Mouse (Mus musculus): ENCODE measurements around the gene Hc. TPM values are rescaled to one million over a fixed set of nuclear protein-coding genes. Genes with fewer than 3 reads are reported as not detected.

Gene Hc
- total RNA-seq, 2 experiments from 2014 or later, result not detected

DNA sequence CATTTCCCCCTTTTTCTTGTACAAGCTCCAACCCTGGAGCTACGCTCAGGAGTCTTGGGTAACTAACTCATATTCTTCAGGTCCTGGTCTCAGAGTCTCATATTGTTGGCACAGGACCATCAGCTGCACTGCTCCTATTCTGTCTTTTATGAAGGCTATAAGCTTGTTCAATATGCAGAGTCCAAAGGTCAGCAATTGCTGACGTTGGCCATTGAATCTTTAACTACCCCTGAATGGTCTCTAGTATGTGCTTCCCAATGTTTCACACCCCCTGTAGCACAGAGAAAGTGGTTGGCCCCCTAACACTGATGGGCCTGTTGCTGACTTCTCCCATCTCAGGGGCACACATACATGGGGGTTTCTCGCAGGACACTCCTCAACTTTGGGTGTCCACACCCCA, 13.1 kb upstream of the Hc start:
- TF ChIP-seq CTCF (IDR thresholded peaks at IDR 0.05), result no peak
- intact Hi-C loops (cut with DNase I), result no loop called here
- Histone ChIP-seq H3K27ac (no peak overlapping the region), H3K4me3 (no peak overlapping the region)
- no peak for DNase-seq

- no peak for TF ChIP-seq CTCF (IDR thresholded peaks at IDR 0.05)
- DNase-seq, result no peak
- H3K4me3 ChIP-seq, result no peak overlapping the region
- intact Hi-C loops (cut with DNase I), result no loop called here
- H3K27ac ChIP-seq, result no peak overlapping the region
Measured at GRCm38 (mm10) chr2:35072547-35072946, 11.3 kb upstream of the Hc start.

GRCm38 (mm10) chr2:35070275-35070674, 9.0 kb upstream of the Hc start:
- H3K4me3 ChIP-seq, result no peak overlapping the region
- TF ChIP-seq CTCF (IDR thresholded peaks at IDR 0.05), result no peak
- intact Hi-C loops (cut with DNase I), result no loop called here
- no peak for DNase-seq
- no peak overlapping the region for H3K27ac ChIP-seq

- Histone ChIP-seq H3K4me3 (no peak overlapping the region), H3K27ac (no peak overlapping the region)
- no peak for DNase-seq
- intact Hi-C loops (cut with DNase I), result no loop called here
- TF ChIP-seq CTCF (IDR thresholded peaks at IDR 0.05), result no peak
Measured at GRCm38 (mm10) chr2:35069124-35069523, 7.9 kb upstream of the Hc start.

- no peak for TF ChIP-seq CTCF (IDR thresholded peaks at IDR 0.05)
- intact Hi-C loops (cut with DNase I), result no loop called here
- Histone ChIP-seq H3K27ac (no peak overlapping the region), H3K4me3 (no peak overlapping the region)
- DNase-seq, result no peak
Measured at GRCm38 (mm10) chr2:35067117-35067516, 5.9 kb upstream of the Hc start.

DNA sequence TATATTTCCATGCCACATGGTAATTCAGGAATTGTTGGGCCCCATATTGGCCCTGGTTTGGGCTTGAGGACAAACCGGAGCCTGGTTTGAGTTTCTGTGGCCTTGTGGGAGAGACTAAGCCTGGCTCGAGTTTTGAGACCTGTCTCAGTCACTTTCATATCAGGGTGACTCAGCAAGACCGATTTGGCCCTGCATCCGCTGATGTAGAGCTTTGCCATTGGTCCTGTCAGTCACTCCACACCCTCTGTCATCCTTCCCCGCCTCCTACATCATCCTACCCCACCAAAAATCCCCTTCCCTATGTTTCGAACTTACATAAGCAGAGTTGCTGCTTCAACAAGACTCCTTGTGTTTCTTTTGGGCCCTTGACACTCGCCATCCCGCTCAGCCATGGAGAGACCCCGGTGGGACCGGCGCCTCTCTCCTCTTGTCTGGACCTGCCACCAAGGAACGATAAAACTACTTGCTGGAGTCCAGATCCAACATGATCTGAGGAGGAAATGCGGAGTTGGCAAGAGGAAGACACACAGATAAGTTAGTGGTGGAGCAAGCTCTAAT, 5.4 kb upstream of the Hc start:
- intact Hi-C loops (cut with DNase I), result no loop called here
- no peak for TF ChIP-seq CTCF (IDR thresholded peaks at IDR 0.05)
- H3K27ac ChIP-seq, result no peak overlapping the region
- H3K4me3 ChIP-seq, result no peak overlapping the region
- no peak for DNase-seq

DNA sequence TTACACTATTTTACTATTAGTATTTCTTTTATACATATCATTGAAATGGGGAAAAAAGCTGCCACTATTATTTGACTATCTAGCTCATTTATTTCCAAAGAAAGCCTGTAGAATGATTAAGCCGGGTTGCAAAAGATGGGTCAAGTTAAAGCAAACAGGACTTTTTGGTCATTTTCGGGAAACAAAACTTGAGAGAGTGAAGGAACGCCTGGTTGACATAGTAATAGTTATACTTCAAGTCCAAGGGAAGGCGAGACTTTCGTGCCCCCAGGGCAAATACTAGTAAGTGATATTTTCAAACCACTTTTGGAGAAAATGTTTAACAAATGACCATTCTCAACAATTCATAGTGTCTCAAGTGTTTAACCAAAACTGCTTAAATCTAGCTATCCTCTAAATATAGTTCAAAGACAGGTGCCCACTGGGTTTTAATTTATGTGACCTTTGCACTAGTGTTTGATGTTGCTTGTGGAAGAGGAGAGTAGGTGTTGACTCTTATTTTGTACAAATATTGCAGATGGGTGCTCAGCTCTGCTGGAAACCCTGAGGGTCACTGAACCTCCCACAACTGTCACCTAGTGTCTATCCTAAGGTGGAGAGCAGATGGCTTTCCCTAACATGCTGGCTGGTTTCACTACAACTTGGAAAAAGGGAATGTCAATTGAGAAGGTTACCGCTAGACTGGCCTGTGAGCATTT, 2.2 kb upstream of the Hc start:
- H3K4me3 ChIP-seq, result no peak overlapping the region
- H3K27ac ChIP-seq, result no peak overlapping the region
- TF ChIP-seq CTCF (IDR thresholded peaks at IDR 0.05), result no peak
- no peak for DNase-seq
- intact Hi-C loops (cut with DNase I), result no loop called here

- intact Hi-C loops (cut with DNase I), result no loop called here
- DNase-seq, result no peak
- no peak overlapping the region for H3K4me3 ChIP-seq
- no peak overlapping the region for H3K27ac ChIP-seq
- TF ChIP-seq CTCF (IDR thresholded peaks at IDR 0.05), result no peak
Measured at GRCm38 (mm10) chr2:35060897-35061296, 341 bp downstream of the Hc start.

- Histone ChIP-seq H3K27ac (no peak overlapping the region), H3K4me3 (no peak overlapping the region)
- TF ChIP-seq CTCF (IDR thresholded peaks at IDR 0.05), result no peak
- intact Hi-C loops (cut with DNase I), result no loop called here
- DNase-seq, result no peak
Measured at GRCm38 (mm10) chr2:35060256-35060655, 982 bp downstream of the Hc start.

GRCm38 (mm10) chr2:35058325-35058724, 2.9 kb downstream of the Hc start:
- intact Hi-C loops (cut with DNase I), result no loop called here
- H3K27ac ChIP-seq, result no peak overlapping the region
- no peak overlapping the region for H3K4me3 ChIP-seq
- DNase-seq, result no peak
- TF ChIP-seq CTCF (IDR thresholded peaks at IDR 0.05), result no peak

GRCm38 (mm10) chr2:35057243-35057642, 4.0 kb downstream of the Hc start:
- Histone ChIP-seq H3K4me3 (no peak overlapping the region), H3K27ac (no peak overlapping the region)
- intact Hi-C loops (cut with DNase I), result no loop called here
- DNase-seq, result no peak
- no peak for TF ChIP-seq CTCF (IDR thresholded peaks at IDR 0.05)

- DNase-seq, result no peak
- TF ChIP-seq CTCF (IDR thresholded peaks at IDR 0.05), result peak; percentile 72
- Histone ChIP-seq H3K4me3 (no peak overlapping the region), H3K27ac (no peak overlapping the region)
- intact Hi-C loops (cut with DNase I), result loop anchor here (2.0 kb wide), 1 partner anchor 60 kb away; the partner anchor contains the start of gene Cntrl
Measured at GRCm38 (mm10) chr2:35048851-35049250, 12.4 kb downstream of the Hc start.

DNA sequence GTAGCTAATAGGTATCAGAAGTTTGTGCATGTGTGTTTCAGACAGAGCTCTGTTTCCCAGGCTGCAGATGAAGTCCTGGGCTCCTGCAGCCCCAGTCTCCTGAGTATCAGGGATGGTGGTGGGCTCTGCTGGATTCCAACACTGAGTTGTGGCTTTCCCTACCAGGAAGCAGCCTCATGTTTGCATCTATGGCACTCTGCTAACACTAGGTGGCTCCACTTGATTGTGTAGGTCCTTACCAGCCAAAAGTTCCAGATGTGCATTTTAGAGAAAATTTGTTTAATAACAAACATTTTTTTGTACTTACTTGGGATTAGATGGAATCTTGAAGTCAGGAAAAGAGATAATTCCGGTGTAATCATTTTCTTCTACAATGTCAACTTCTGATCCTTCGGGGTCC, 16.3 kb downstream of the Hc start:
- TF ChIP-seq CTCF (IDR thresholded peaks at IDR 0.05), result peak; percentile 70
- Histone ChIP-seq H3K27ac (no peak overlapping the region), H3K4me3 (no peak overlapping the region)
- no peak for DNase-seq
- intact Hi-C loops (cut with DNase I), result no loop called here

Measured in gastrocnemius, adult 2 months (tissue).